Mouse (Mus musculus) induced T-regulatory cell, adult 2 months (primary cell): Measurements from ENCODE around the gene Ptpn6.

ENCODE experiments used
- DNase-seq: peaks from one replicate; pipeline ENCODE4 v3.0.0-alpha.2; 2012; ENCODE audit warnings: low read depth

Gene Ptpn6

GRCm38 (mm10) chr6:124729850-124730705, 8.4 kb downstream of the Ptpn6 start:
- DNase-seq = peak; percentile 70

GRCm38 (mm10) chr6:124728621-124729020, 9.9 kb downstream of the Ptpn6 start:
- DNase-seq = no peak

- DNase-seq = no peak
Observed at GRCm38 (mm10) chr6:124724472-124724871, 14.0 kb downstream of the Ptpn6 start.

- DNase-seq = peak; percentile 82
Observed at GRCm38 (mm10) chr6:124723541-124723940, 15.0 kb downstream of the Ptpn6 start.

- DNase-seq = no peak
Observed at GRCm38 (mm10) chr6:124722876-124723473, 15.5 kb downstream of the Ptpn6 start.

- DNase-seq = peak; percentile 49
Observed at GRCm38 (mm10) chr6:124720904-124721303, 17.6 kb downstream of the Ptpn6 start.

GRCm38 (mm10) chr6:124719354-124719978, 19.0 kb downstream of the Ptpn6 start:
- no peak for DNase-seq

- no peak for DNase-seq
Observed at GRCm38 (mm10) chr6:124718703-124719102, 19.8 kb downstream of the Ptpn6 start.

GRCm38 (mm10) chr6:124717968-124718367, 20.5 kb downstream of the Ptpn6 start:
- DNase-seq = no peak

GRCm38 (mm10) chr6:124716864-124717490, 21.5 kb downstream of the Ptpn6 start:
- peak; percentile 76 for DNase-seq

GRCm38 (mm10) chr6:124712918-124713317, 25.6 kb downstream of the Ptpn6 start:
- peak; percentile 39 for DNase-seq

- DNase-seq = peak; percentile 98
Observed at GRCm38 (mm10) chr6:124711824-124712782, 26.4 kb downstream of the Ptpn6 start, which contains the start of the genes Emg1 and Phb2. Gene Emg1 (minus strand): TSS chr6:124712178. Gene Phb2 (plus strand): TSS chr6:124712336.

- no peak for DNase-seq
Observed at GRCm38 (mm10) chr6:124708289-124708889, 30.1 kb downstream of the Ptpn6 start.

GRCm38 (mm10) chr6:124706061-124706627, 32.4 kb downstream of the Ptpn6 start:
- DNase-seq = no peak

- no peak for DNase-seq
Observed at GRCm38 (mm10) chr6:124704417-124704816, 34.1 kb downstream of the Ptpn6 start.

GRCm38 (mm10) chr6:124703789-124704188, 34.7 kb downstream of the Ptpn6 start:
- no peak for DNase-seq

- peak; percentile 81 for DNase-seq
Observed at GRCm38 (mm10) chr6:124702784-124703103, 35.8 kb downstream of the Ptpn6 start.

- no peak for DNase-seq
Observed at GRCm38 (mm10) chr6:124702102-124702783, 36.3 kb downstream of the Ptpn6 start.

- DNase-seq = peak; percentile 46
Observed at GRCm38 (mm10) chr6:124701338-124701737, 37.2 kb downstream of the Ptpn6 start.
